Mouse (Mus musculus): ENCODE results near the gene Arhgap10.
A peak's percentile ranks its signal among the peaks of the same experiment; 100 is the strongest.

DNA sequence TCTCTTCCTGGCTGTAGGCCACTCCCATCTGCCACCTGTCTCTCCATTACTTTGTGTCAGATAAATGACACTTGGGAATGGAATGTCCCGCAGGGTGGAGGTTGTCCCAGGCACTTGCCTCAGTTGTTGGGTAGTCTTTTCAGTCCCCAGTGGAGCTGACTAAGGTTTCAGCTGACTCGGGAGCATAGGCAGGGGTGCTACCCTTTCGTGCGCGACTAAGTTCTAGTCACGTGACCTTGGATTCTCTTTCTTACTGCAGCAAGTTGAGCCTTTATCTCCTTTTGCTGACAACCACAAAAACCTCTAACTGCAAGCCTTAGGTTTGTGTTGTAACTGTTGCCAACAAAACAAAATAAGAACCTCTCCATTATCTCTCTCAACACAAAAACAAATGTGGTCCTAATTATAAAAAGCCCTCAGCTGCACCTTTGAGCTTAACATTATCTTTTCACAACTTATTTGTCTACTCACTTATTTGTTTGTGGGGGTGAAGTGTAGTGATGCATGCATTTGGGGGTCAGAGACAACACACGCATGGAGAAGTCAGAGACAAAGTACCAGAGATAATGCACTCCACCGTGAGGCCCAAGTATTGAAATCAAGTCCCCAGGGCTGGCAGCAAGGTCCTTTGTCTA, 16.7 kb upstream of the Arhgap10 start:
- TF ChIP-seq USF1 (IDR thresholded peaks at IDR 0.05; ENCODE audit: low read depth) (peak; percentile 47), CTCF (IDR thresholded peaks at IDR 0.05; ENCODE audit: control insufficient read depth, insufficient read depth, insufficient read length) (no peak), MAX (IDR thresholded peaks at IDR 0.05) (no peak), CEBPB (IDR thresholded peaks at IDR 0.05; ENCODE audit: low read depth) (no peak), MYOD1 (IDR thresholded peaks at IDR 0.05; ENCODE audit: control insufficient read depth, insufficient read length, low read depth) (peak; percentile 63), FOSL1 (IDR thresholded peaks at IDR 0.05; ENCODE audit: insufficient read depth, low read length, poor library complexity, severe bottlenecking) (no peak), MYOG (IDR thresholded peaks at IDR 0.05; ENCODE audit: control insufficient read depth, extremely low read depth, insufficient read length) (no peak)
